Mouse (Mus musculus) heart, embryonic 16.5 days (tissue): ENCODE results near the gene Fem1b. TPM values are rescaled to one million over a fixed set of nuclear protein-coding genes. Genes with fewer than 3 reads are reported as not detected.
A peak's percentile ranks its signal among the peaks of the same experiment; 100 is the strongest.

Experiments used
- ATAC-seq: fragments of 200-750 bp; cut with Nextera tagmentation; replicated peaks from 2 replicates; pipeline ENCODE4 v1.8.0; 2017; ENCODE audit warnings: moderate number of reproducible peaks; ENCODE audit not compliant: insufficient read depth, low FRiP score; ENCODE audit errors: extremely low read depth
- H3K27ac ChIP-seq: fragments of 300-500 bp; sonication (generic); 2 replicates; pipeline ENCODE4 v1.5.1; 2014; ENCODE audit warnings: mild to moderate bottlenecking, low read length, control low read depth, moderate library complexity
- H3K27me3 ChIP-seq: fragments of 300-500 bp; sonication (generic); 2 replicates; pipeline ENCODE4 v1.6.1; 2014; ENCODE audit warnings: low read length, mixed read lengths; ENCODE audit not compliant: control insufficient read depth, insufficient read depth
- H3K36me3 ChIP-seq: fragments of 300-500 bp; sonication (generic); 2 replicates; pipeline ENCODE4 v1.6.1; 2014; ENCODE audit not compliant: control insufficient read depth, insufficient read depth
- H3K4me1 ChIP-seq: fragments of 300-500 bp; sonication (generic); 2 replicates; pipeline ENCODE4 v1.6.1; 2014; ENCODE audit warnings: low read length, mixed read lengths; ENCODE audit not compliant: control insufficient read depth, insufficient read depth
- H3K4me2 ChIP-seq: fragments of 300-500 bp; sonication (generic); 2 replicates; pipeline ENCODE4 v1.6.1; 2014; ENCODE audit warnings: low read depth, mild to moderate bottlenecking, control low read depth, low read length
- H3K4me3 ChIP-seq: fragments of 300-500 bp; sonication (generic); 2 replicates; pipeline ENCODE4 v1.5.1; 2014; ENCODE audit warnings: mild to moderate bottlenecking, control low read depth, low read length
- H3K9ac ChIP-seq: fragments of 300-500 bp; sonication (generic); 2 replicates; pipeline ENCODE4 v1.6.1; 2014; ENCODE audit warnings: low read length, control low read depth
- H3K9me3 ChIP-seq: fragments of 300-500 bp; sonication (generic); replicated peaks from 2 replicates; pipeline ENCODE4 v1.6.1; 2016; ENCODE audit warnings: low read length; ENCODE audit not compliant: control insufficient read depth
- WGBS: fragments of 180-500 bp; shearing (Covaris S2); extraction: QIAGEN DNeasy Blood & Tissue Kit; methylation state at CpG from one replicate; pipeline ENCODE4 v1.1.7; 2014; 5-methylcytosine and 5-hydroxymethylcytosine counted together
- polyA plus RNA-seq: library from polyadenylated mRNA; unstranded; fragments of >200 nt; fragmentation: Nextera tagmentation; extraction: Ambion mirVana; gene quantifications from 2 replicates; pipeline ENCODE4 v1.2.1, GENCODE M21; 2015

The Fem1b gene
- polyA plus RNA-seq, 1 experiment from 2014 or later = 12.1 TPM

DNA sequence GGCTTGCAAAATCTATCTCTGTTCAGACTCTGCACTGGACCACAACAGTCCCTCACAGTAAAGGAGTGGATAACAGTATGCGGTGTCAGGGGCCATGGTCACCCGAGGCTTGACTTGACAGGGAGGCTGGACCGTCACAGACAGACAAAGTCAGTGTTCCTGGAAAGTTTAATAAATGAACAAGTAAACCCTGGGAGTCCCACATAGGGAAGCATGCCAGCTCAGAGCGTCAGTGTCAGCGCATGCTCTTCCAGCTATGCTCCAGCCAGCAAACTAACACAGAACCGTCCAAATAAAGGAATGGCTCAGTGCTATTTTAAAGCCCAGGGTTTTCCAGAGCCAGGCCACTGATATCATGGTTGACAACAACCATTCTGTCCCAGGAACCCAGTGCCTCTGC is 65.1 kb downstream of the Fem1b start:
- no peak overlapping the region for H3K9ac ChIP-seq
- H3K4me2 ChIP-seq = no peak overlapping the region
- no peak overlapping the region for H3K27ac ChIP-seq
- H3K4me1 ChIP-seq = peaks cover 11% of the 10 kb centered on the region
- no peak overlapping the region for H3K4me3 ChIP-seq
- no peaks in the 10 kb centered on the region for H3K36me3 ChIP-seq
- WGBS = 41% methylated on average over 6 of the region's 6 CpGs
- H3K27me3 ChIP-seq = no peaks in the 10 kb centered on the region
- no peaks in the 10 kb centered on the region for H3K9me3 ChIP-seq
- peak; percentile 6; the same call in 1 of the 2 replicates for ATAC-seq

DNA sequence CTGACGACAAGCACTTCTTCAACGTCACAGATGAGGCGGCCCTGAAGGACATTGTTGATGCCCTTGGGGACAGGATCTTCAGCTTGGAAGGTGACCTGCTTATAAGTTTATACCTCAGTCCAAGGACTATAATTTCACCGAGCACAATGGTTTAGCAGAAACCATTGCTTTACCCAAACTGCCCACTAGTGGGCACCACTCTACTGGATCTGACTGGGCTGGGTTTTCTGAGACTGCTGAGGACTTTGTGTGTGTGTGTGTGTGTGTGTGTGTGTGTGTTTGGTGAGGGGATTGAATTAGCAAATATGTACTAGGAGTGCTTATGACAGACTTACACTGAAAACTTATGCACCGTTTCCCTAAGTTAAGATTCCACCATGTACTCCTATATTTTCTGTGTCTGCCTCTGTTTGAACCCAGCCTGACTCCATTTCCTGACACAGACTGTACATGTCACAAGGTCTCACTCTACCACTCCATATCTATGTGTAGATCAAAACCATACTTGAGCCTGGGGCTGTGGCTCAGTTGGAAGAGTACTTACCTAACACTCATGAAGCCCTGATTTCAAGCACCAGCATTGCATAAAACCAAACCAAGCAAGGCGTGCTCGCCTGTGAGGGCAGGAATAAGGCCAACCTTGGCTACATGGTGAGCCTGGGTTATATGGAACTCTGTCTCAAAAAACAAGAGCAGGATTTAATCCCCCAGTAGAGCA is 67.0 kb downstream of the Fem1b start:
- H3K27ac ChIP-seq = no peak overlapping the region
- no peak overlapping the region for H3K4me3 ChIP-seq
- H3K4me2 ChIP-seq = no peak overlapping the region
- H3K27me3 ChIP-seq = no peaks in the 10 kb centered on the region
- no peaks in the 10 kb centered on the region for H3K9me3 ChIP-seq
- H3K36me3 ChIP-seq = no peaks in the 10 kb centered on the region
- WGBS = 49% methylated on average over 7 of the region's 7 CpGs
- peaks cover 11% of the 10 kb centered on the region for H3K4me1 ChIP-seq
- no peak for ATAC-seq
- no peak overlapping the region for H3K9ac ChIP-seq

Other genes starting within 250 kb of the Fem1b start
- gene Itga11, start 134.1 kb downstream of the Fem1b start, polyA plus RNA-seq = 0.40 and 0.50 TPM in 2 replicates
- gene Cln6, start 26.9 kb upstream of the Fem1b start, polyA plus RNA-seq = 15.9 and 16.3 TPM in 2 replicates
- 3.4 and 4.2 TPM in 2 replicates for gene Calml4, start 46.1 kb upstream of the Fem1b start, polyA plus RNA-seq
- 42.0 and 44.1 TPM in 2 replicates for gene Pias1, start 176.0 kb upstream of the Fem1b start, polyA plus RNA-seq